Mouse (Mus musculus): Measurements from ENCODE around the gene Dqx1. TPM values are rescaled to one million over a fixed set of nuclear protein-coding genes. Genes with fewer than 3 reads are reported as not detected.

Gene Dqx1
- polyA plus RNA-seq, 1 experiment from 2014 or later: 2.0 TPM

DNA sequence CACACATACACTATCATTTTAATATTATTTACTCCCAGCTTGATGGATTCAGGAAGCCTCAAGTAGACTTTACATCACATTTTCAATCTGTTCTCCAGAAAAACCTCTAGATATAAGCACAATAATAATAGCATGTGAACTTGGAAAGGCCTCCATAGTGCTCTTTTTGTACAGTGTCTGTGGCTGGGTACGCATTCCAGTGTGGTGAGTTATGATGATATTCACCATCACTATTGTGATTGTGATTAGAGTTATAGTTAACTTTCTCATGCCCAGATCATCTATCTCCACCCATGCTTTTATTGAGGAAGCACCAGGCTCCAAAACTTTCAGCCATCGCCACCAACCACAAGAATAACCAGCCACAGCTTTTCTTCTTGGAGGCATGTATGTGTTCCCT, 33.9 kb upstream of the Dqx1 start:
- WGBS: 88% methylated on average over 2 of the region's 2 CpGs
- H3K4me3 ChIP-seq: no peak overlapping the region
- no peaks in the 10 kb centered on the region for H3K36me3 ChIP-seq
- H3K9me3 ChIP-seq (replicated peaks): no peaks in the 10 kb centered on the region
- DNase-seq (ENCODE audit: low spot score): no peak
- H3K27ac ChIP-seq (replicated peaks): no peak overlapping the region
- H3K27me3 ChIP-seq (ENCODE audit: low read depth, poor library complexity, severe bottlenecking): peaks cover 18% of the 10 kb centered on the region
- no peaks in the 10 kb centered on the region for H3K4me1 ChIP-seq

DNA sequence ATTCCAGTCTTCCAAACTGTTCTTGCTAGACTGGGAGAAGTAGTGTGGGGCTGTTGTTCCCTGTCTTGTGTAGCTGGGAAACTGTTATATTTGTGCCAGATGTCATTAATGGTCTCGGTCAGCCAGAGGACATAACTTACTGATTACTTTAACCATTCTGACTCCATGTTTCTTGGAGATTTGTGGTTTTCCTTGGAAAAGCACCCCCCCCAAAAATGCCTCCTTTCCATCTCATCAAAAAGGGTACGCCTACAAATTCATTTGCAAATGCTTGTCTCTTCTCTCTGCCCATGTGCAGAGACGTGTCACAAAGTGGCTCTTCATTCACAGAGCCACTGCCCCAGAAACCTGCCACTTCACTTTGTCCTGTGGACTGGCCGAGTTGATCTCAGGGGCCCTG, 33.2 kb upstream of the Dqx1 start:
- DNase-seq (ENCODE audit: low spot score): no peak
- Histone ChIP-seq H3K4me3 (no peak overlapping the region), H3K4me1 (peaks cover under 1% of the 10 kb centered on the region; the same call in 1 of the 2 replicates), H3K27me3 (ENCODE audit: low read depth, poor library complexity, severe bottlenecking) (peaks cover 24% of the 10 kb centered on the region), H3K9me3 (replicated peaks) (no peaks in the 10 kb centered on the region), H3K27ac (replicated peaks) (no peak overlapping the region), H3K36me3 (no peaks in the 10 kb centered on the region)
- 77% methylated on average over 4 of the region's 4 CpGs for WGBS

DNA sequence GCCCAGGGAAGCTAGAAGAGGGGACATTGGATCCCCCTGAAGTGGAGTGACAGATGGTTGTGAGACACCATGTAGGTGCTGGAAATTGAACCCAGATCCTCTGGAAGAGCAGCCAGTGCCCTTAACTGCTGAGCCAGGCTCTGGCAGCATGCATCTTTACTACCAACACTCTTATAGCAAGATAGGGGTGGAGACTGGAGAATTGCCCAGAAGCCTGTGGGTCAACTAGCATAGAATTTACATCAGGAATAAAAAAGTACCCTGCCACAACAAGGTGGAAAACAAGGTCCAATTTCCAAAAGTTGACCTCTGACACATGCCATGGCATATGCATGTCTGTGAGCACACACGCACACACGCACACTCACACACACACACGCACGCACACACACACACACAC, 32.4 kb upstream of the Dqx1 start:
- 91% methylated on average over 4 of the region's 4 CpGs for WGBS

DNA sequence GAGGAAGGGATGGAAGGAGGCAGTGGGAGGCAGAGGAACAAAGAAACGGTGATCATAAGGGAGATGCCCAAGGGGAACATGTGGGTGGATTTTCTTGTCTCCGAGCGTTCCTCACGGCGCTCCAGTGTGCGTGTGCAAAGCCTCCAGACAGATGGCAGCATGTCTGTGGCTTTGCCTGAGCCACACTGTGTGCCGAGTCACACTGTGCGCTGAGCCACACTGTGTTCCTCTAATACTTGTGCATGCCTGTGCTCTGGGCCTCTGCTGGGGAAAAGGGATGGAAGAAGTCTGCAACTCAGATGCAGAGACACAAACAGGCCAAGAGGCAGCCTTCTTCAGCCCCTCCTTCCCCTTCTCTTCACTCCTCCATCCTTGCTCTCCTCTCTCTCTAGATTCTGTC, 30.4 kb upstream of the Dqx1 start:
- no peak overlapping the region for H3K4me3 ChIP-seq
- 0 out of 2 replicates have a peak, but pooled peaks cover 5% of the 10 kb centered on the region for H3K36me3 ChIP-seq
- no peak overlapping the region for H3K27ac ChIP-seq (replicated peaks)
- WGBS: 80% methylated on average over 8 of the region's 8 CpGs
- DNase-seq (ENCODE audit: low spot score): no peak
- peaks cover 53% of the 10 kb centered on the region for H3K27me3 ChIP-seq (ENCODE audit: low read depth, poor library complexity, severe bottlenecking)
- no peaks in the 10 kb centered on the region for H3K9me3 ChIP-seq (replicated peaks)
- H3K4me1 ChIP-seq: peaks cover 19% of the 10 kb centered on the region

More for the DNA sequence above, 32.4 kb upstream of the Dqx1 start:
- peaks cover 32% of the 10 kb centered on the region for H3K27me3 ChIP-seq (ENCODE audit: low read depth, poor library complexity, severe bottlenecking)
- H3K9me3 ChIP-seq (replicated peaks): no peaks in the 10 kb centered on the region
- H3K27ac ChIP-seq (replicated peaks): no peak overlapping the region
- H3K4me1 ChIP-seq: peaks cover 9% of the 10 kb centered on the region
- DNase-seq (ENCODE audit: low spot score): no peak
- no peak overlapping the region for H3K4me3 ChIP-seq
- H3K36me3 ChIP-seq: no peaks in the 10 kb centered on the region

DNA sequence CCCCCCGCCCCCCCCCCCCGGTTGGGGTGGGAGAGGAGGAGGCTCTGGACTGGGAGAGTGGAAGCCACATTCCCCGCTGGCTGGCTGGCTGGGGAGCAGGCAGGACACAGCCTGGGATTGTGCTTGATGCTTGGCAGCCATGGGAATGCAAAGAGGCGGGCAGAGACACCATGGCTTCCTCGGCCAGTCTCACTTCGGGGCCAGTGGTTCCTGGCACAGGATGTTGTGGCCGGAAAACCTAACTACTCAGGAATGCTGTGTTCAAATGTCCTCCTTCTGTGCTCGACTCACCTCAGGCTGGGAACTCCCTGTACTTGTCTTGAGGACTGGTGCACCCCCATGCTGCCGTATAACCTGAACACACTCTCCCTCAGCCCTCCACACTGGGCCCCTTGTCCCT, 29.9 kb upstream of the Dqx1 start:
- Histone ChIP-seq H3K27ac (replicated peaks) (no peak overlapping the region), H3K4me3 (no peak overlapping the region), H3K27me3 (ENCODE audit: low read depth, poor library complexity, severe bottlenecking) (peaks cover 57% of the 10 kb centered on the region), H3K4me1 (peaks cover 23% of the 10 kb centered on the region), H3K9me3 (replicated peaks) (no peaks in the 10 kb centered on the region), H3K36me3 (0 out of 2 replicates have a peak, but pooled peaks cover 5% of the 10 kb centered on the region)
- WGBS: 66% methylated on average over 7 of the region's 9 CpGs
- no peak for DNase-seq (ENCODE audit: low spot score)

DNA sequence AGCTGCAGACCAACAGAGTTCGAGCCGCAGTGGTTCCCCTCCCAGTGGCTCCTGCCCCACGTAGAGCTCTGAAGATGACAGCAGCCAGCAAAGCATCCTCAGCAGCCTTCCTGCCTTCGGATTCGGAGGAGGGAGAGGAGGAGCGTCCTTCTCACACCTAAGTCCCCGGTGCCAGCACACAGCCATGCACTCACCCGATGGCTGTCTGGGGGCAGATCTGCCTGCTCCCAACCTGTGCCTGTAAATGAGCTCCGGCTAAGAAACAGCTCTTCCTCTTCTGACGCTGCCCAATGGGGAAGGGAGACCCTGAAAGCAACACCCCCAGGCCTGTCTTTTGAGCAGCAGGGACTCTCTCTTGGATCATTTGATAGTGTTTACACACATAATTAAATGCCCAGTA, 27.9 kb upstream of the Dqx1 start:
- peaks cover 42% of the 10 kb centered on the region for H3K4me1 ChIP-seq
- H3K27me3 ChIP-seq (ENCODE audit: low read depth, poor library complexity, severe bottlenecking): peaks cover 71% of the 10 kb centered on the region
- no peaks in the 10 kb centered on the region for H3K9me3 ChIP-seq (replicated peaks)
- 11% methylated on average over 10 of the region's 10 CpGs for WGBS
- DNase-seq (ENCODE audit: low spot score): no peak
- no peak overlapping the region for H3K27ac ChIP-seq (replicated peaks)
- H3K4me3 ChIP-seq: no peak overlapping the region
- 0 out of 2 replicates have a peak, but pooled peaks cover 5% of the 10 kb centered on the region for H3K36me3 ChIP-seq

DNA sequence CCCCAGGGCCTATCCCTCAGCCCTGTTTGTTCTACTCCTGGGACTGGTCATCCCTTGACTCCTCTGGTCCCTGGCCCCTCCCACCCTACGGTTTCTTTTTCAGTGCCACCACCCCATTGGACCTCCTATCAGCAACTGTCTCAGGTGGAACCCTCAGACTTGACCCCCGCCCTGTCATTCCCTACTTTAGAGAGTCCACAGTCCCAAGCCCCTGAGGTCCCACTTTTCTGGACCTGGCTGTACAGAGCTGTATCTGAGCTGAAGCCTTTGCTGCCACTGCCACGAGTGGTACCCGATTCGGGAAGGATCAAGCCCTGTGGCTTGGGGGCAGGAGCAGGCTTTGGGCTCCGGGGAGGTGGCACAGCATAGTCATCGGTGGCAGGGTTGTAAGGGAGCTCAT, 26.5 kb upstream of the Dqx1 start:
- Histone ChIP-seq H3K4me3 (no peak overlapping the region), H3K4me1 (peaks cover 51% of the 10 kb centered on the region), H3K27me3 (ENCODE audit: low read depth, poor library complexity, severe bottlenecking) (peaks cover 84% of the 10 kb centered on the region), H3K36me3 (0 out of 2 replicates have a peak, but pooled peaks cover 5% of the 10 kb centered on the region), H3K9me3 (replicated peaks) (no peaks in the 10 kb centered on the region), H3K27ac (replicated peaks) (no peak overlapping the region)
- DNase-seq (ENCODE audit: low spot score): no peak
- 61% methylated on average over 7 of the region's 7 CpGs for WGBS

DNA sequence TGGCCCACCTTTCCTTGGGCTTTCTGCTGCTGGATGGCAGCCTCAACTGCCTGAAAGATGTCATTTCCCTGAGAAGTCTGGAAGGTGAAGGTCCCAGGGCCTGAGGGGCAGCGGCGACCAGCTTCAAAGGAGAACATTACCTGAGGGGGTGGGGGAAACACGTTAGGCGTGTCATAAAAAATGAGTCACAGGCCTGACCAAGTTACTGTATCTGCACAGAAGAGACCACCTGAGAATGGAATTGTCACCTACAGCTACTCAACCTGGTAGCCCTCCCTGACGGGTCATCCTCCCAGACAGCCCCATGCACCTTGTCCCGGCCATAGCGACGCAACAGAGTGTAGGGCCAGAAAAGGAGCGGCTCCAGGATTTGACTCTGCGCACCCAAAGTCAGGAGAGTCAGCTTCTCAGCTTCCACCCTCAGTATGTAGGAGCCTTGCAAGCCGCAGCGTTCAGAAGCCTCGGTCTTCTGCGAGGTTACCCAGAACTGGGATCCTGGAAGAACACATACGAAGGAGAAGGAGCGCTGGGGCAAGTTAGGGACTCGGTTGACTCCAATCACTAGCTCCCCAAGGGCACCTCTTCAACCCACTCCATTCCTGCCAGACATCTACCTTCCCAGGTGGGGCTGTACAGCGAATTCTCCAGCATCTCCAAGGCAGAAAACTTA, 25.6 kb upstream of the Dqx1 start:
- DNase-seq (ENCODE audit: low spot score): no peak
- peak overlapping the region; percentile 60 for H3K4me3 ChIP-seq
- H3K4me1 ChIP-seq: peaks cover 51% of the 10 kb centered on the region
- H3K27ac ChIP-seq (replicated peaks): peak overlapping the region; percentile 84; the same call in 1 of the 2 replicates
- H3K27me3 ChIP-seq (ENCODE audit: low read depth, poor library complexity, severe bottlenecking): peaks cover 92% of the 10 kb centered on the region
- H3K36me3 ChIP-seq: 0 out of 2 replicates have a peak, but pooled peaks cover 5% of the 10 kb centered on the region
- H3K9me3 ChIP-seq (replicated peaks): no peaks in the 10 kb centered on the region
- 12% methylated on average over 18 of the region's 18 CpGs for WGBS

DNA sequence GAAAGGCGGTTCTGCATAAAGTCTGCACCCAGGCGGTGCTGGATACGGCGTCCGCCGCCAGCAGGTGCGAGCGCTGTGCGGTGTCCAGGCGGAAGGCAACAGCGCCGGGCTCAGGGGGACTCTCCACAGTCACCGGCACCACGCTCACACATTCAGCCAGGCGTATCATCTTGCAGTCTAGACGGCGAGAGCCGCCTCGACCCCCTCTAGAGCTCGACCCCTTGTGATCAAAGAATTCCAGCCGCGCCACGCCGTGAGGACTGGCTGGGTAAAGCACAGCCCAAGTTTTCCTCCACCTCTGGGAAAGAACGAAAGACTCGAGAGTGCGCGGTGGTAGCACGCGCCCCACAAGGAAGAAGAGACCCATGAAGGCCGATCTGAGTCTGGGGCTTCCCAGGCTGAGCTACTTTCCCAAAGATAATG, 24.9 kb upstream of the Dqx1 start:
- H3K9me3 ChIP-seq (replicated peaks): no peaks in the 10 kb centered on the region
- peaks cover 93% of the 10 kb centered on the region for H3K27me3 ChIP-seq (ENCODE audit: low read depth, poor library complexity, severe bottlenecking)
- DNase-seq (ENCODE audit: low spot score): peak; percentile 68
- peak overlapping the region; percentile 84 for H3K27ac ChIP-seq (replicated peaks)
- peaks cover 51% of the 10 kb centered on the region for H3K4me1 ChIP-seq
- H3K36me3 ChIP-seq: 0 out of 2 replicates have a peak, but pooled peaks cover 5% of the 10 kb centered on the region
- 0% methylated on average over 31 of the region's 31 CpGs for WGBS
- H3K4me3 ChIP-seq: peak overlapping the region; percentile 60

DNA sequence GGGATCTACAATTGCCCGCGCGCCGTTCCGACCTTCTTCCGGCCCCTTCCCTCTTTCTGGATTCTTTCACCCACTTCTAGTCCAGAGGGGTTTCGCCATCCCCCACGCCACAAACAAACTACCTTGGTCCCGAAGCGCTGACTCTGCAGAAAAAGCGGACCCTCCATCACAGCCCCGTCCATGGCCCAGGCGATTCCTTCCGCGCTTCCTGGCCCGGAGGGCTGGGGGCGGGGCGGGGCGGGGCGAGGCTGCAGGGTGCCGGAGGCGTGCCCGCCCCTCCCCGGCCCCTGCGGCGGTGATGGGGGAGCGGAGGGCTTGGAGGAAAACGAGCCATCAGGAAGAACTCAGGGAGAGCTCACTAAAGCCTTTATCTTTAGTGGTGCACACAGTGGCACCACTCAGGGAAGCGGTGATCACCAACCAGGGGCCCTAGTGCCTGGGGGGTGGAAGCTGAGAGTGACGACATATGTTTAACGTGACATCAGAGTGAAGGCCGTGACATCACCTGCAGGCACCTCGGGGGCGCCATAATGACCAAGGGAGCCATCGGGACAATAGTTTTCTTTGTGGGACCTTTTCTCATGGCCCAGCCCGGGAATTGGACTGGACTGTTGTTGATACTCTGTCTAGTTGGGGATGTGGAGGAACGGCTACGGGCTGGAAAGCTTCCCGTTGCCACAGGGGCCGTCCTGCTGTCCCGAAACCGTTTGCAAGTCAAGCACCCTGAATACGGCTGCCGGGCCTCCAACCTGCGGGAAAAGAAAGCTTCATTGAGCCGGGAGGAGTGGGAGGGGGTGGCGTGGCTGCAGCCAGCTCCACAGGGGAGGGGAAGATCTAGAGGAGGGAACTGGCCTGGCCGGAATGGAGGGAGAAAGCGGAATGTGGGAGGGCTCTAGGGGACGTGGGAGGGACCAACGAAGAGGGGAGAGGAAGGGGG, 24.1 kb upstream of the Dqx1 start, which contains the start of the genes Dok1 and Loxl3:
Gene Dok1 (minus strand): TSS at position 223 of the 937 bp plus-strand sequence.
Gene Loxl3 (plus strand): TSS at position 925 of the 937 bp plus-strand sequence.
- peak; percentile 79 for DNase-seq (ENCODE audit: low spot score)
- no peaks in the 10 kb centered on the region for H3K9me3 ChIP-seq (replicated peaks)
- H3K27me3 ChIP-seq (ENCODE audit: low read depth, poor library complexity, severe bottlenecking): peaks cover 92% of the 10 kb centered on the region
- peak within 1 kb of the TSS; percentile 84 for H3K27ac ChIP-seq (replicated peaks)
- peak within 1 kb of the TSS; percentile 60 for H3K4me3 ChIP-seq
- H3K4me1 ChIP-seq: peaks cover 56% of the 10 kb centered on the region
- WGBS: under 1% methylated on average over 51 of the region's 51 CpGs
- 0 out of 2 replicates have a peak, but pooled peaks cover 5% of the 10 kb centered on the region for H3K36me3 ChIP-seq

DNA sequence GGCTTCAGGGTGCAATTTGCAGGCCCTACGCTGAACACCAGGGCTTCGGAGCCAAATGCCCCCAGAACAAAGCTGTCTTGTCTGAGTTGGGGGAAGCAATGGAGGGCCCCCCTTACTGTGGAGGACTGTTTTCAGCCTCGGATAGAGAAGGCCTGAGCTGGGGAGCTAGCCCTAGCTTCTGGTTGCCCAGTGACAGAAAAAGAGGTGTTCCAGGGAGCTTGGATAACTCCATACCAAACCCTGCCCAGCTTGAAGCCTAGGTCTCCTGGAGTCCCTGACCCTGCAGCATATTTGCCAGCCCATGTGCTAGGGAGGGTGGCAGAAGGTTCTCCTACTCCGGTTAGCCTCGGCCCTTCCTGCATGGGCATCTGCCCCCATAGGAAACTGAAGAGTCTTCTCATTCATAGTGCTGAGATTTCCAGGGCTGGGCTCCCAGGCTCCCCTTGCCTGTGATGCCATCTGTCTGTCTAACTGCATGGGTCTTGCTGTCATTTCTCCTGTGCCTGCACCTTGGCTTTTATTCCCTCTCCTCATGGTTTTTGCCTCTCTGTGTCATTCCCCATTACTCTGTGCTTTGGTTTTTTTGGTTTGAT, 23.1 kb upstream of the Dqx1 start:
- Histone ChIP-seq H3K4me1 (peaks cover 59% of the 10 kb centered on the region), H3K4me3 (peak overlapping the region; percentile 60), H3K27ac (replicated peaks) (peak overlapping the region; percentile 84), H3K36me3 (0 out of 2 replicates have a peak, but pooled peaks cover 5% of the 10 kb centered on the region), H3K9me3 (replicated peaks) (no peaks in the 10 kb centered on the region), H3K27me3 (ENCODE audit: low read depth, poor library complexity, severe bottlenecking) (peaks cover 81% of the 10 kb centered on the region)
- 20% methylated on average over 5 of the region's 5 CpGs for WGBS
- no peak for DNase-seq (ENCODE audit: low spot score)

DNA sequence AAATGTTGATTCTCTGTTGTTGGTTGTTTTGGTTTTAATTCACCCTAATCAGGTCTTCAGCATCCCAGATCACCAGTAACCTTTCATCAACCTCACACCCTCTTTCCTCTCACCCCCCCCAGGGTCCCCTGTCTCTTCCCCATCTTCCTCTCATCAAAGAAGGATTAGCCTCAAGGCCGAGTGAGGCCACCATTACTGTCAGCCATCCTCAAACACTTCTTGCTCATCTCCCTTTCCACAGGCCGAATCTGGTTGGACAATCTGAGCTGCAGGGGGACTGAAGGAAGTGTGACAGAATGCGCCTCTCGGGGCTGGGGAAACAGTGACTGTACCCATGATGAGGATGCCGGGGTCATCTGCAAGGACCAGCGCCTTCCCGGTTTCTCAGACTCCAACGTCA, 20.5 kb upstream of the Dqx1 start:
- Histone ChIP-seq H3K27ac (replicated peaks) (no peak overlapping the region), H3K4me3 (no peak overlapping the region), H3K9me3 (replicated peaks) (no peaks in the 10 kb centered on the region), H3K36me3 (no peaks in the 10 kb centered on the region), H3K27me3 (ENCODE audit: low read depth, poor library complexity, severe bottlenecking) (peaks cover 55% of the 10 kb centered on the region), H3K4me1 (peaks cover 44% of the 10 kb centered on the region)
- no peak for DNase-seq (ENCODE audit: low spot score)
- WGBS: 80% methylated on average over 8 of the region's 8 CpGs

Data from midbrain, embryonic 10.5 days (tissue).